Mouse (Mus musculus): Measurements from ENCODE around the gene Brsk1. TPM values are rescaled to one million over a fixed set of nuclear protein-coding genes. Genes with fewer than 3 reads are reported as not detected.

The Brsk1 gene
- polyA plus RNA-seq, 1 experiment, result 53.3 TPM

DNA sequence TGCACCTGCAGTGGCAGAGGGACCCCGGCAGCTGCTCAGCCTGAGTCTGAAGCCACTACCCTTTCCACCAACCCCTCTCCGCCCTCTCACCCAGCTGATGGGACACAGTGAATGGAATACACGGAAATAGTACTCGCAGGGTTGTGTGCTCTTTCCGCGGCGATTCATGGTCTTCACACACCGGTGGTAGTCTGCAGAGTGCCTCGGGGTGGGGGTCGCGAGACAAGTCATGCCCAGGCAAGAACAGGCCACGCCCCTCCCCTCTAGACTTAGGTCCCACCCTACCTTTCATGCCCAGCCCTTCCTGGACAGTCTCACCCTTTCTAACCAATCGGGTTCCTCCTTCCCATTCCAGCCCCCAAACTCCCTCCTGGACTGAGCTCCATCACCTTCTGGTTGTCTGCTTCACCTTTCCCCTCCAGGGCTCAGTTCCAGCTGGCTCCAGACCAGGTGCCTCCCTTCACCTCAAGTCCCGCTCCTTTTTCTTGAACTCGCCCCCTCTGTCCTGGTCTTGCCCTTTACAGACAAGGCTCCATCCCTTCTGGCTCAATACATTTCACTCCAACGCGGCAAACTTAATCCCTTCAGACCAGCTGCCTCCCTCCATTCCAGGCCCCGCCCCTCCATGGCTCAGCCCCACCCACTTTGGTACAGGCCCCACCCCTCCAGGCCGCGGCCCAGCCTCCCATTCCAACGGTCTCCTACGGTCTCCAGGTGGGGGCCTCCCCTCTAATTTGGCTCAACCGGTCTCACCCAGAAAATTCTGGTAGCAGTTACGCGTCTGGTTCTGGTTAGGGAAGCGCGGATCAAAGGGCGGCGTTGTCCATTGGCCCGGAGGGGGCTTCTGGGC lies 61.8 kb downstream of the Brsk1 start:
- H3K4me1 ChIP-seq (ENCODE audit: control insufficient read depth, insufficient read depth, low read length), result peaks cover 9% of the 10 kb centered on the region
- TF ChIP-seq POLR2A (IDR thresholded peaks at IDR 0.05; ENCODE audit: control insufficient read depth, low read depth, low read length) (no peak), CTCF (IDR thresholded peaks at IDR 0.05; ENCODE audit: control insufficient read depth, insufficient read depth, insufficient replicate concordance, low read depth, low read length) (no peak)
- peak overlapping the region; percentile 87 for H3K27ac ChIP-seq (ENCODE audit: control insufficient read depth, insufficient read depth, low read depth, low read length)
- H3K4me3 ChIP-seq (ENCODE audit: control insufficient read depth, low read depth, low read length), result peak overlapping the region; percentile 87
- no peaks in the 10 kb centered on the region; the same call in 1 of the 2 replicates for H3K36me3 ChIP-seq (ENCODE audit: control insufficient read depth, insufficient read depth, low read length)
- no peaks in the 10 kb centered on the region for H3K27me3 ChIP-seq (ENCODE audit: control insufficient read depth, insufficient read depth, low read length)

DNA sequence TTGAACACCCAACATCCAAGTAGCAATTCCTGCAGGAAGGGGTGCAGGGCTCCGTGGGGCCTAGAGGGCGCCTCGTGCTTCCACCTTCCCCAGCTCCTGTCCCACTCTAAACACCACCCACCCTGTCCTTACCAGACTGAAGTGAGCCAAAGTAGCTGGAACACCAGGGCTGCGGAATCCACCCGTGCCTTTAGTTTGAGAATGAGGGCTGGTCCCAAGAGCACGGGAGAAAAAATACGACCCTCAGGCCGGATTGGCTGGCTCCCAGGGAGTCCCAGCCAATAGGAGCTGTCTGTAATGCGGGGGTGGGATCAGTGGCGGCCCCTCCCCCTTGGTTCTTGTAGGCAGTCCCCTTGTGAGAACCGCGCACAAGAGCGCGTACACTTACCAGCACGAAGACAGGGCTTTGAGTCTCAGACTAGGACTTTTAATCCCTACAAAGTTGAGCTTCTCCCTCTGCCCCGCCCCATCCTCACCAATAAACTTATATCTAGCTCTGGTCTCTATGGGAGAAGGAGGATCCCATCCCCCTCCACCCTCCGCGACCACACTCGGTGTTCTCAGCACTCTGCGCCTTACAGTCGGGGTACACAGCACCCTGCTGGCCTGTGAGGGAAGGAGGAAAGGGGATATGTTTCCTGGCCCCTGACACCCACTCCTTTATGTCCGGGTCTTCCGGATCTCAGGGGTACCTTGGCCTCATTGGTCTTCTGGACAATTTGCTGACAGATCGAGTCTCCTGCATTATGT lies 62.6 kb downstream of the Brsk1 start, which contains the start of gene Cox6b2:
Cox6b2 (minus strand) TSS at position 274 of the 750 bp plus-strand sequence.
- Histone ChIP-seq H3K4me3 (ENCODE audit: control insufficient read depth, low read depth, low read length) (peak within 1 kb of the TSS; percentile 87), H3K27ac (ENCODE audit: control insufficient read depth, insufficient read depth, low read depth, low read length) (peak within 1 kb of the TSS; percentile 87), H3K4me1 (ENCODE audit: control insufficient read depth, insufficient read depth, low read length) (peaks cover 9% of the 10 kb centered on the region), H3K27me3 (ENCODE audit: control insufficient read depth, insufficient read depth, low read length) (no peaks in the 10 kb centered on the region), H3K36me3 (ENCODE audit: control insufficient read depth, insufficient read depth, low read length) (no peaks in the 10 kb centered on the region; the same call in 1 of the 2 replicates)
- TF ChIP-seq CTCF (IDR thresholded peaks at IDR 0.05; ENCODE audit: control insufficient read depth, insufficient read depth, insufficient replicate concordance, low read depth, low read length) (no peak), POLR2A (IDR thresholded peaks at IDR 0.05; ENCODE audit: control insufficient read depth, low read depth, low read length) (peak; percentile 92)

DNA sequence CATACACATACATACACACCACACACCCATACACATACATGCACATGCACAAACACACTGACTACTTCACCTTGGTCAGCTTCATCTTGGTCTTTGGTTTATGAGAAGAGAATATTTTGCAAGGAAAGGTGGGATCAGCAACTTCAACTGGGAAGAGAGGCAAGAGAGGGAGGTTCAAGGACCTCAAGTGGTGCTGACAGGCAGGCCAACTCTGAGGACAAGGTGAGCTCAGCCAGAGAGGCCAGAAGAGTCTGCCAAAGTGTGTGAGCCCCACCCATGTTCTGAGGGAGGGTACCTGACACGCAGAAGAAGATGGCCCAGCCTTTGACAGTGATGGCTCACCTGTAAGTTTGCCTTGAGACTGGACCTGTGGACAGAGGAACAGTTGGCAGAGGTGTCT lies 69.3 kb downstream of the Brsk1 start:
- no peak overlapping the region for H3K4me3 ChIP-seq (ENCODE audit: control insufficient read depth, low read depth, low read length)
- no peaks in the 10 kb centered on the region for H3K36me3 ChIP-seq (ENCODE audit: control insufficient read depth, insufficient read depth, low read length)
- no peaks in the 10 kb centered on the region for H3K27me3 ChIP-seq (ENCODE audit: control insufficient read depth, insufficient read depth, low read length)
- H3K4me1 ChIP-seq (ENCODE audit: control insufficient read depth, insufficient read depth, low read length), result no peaks in the 10 kb centered on the region
- no peak overlapping the region for H3K27ac ChIP-seq (ENCODE audit: control insufficient read depth, insufficient read depth, low read depth, low read length)
- TF ChIP-seq POLR2A (IDR thresholded peaks at IDR 0.05; ENCODE audit: control insufficient read depth, low read depth, low read length) (no peak), CTCF (IDR thresholded peaks at IDR 0.05; ENCODE audit: control insufficient read depth, insufficient read depth, insufficient replicate concordance, low read depth, low read length) (no peak)

DNA sequence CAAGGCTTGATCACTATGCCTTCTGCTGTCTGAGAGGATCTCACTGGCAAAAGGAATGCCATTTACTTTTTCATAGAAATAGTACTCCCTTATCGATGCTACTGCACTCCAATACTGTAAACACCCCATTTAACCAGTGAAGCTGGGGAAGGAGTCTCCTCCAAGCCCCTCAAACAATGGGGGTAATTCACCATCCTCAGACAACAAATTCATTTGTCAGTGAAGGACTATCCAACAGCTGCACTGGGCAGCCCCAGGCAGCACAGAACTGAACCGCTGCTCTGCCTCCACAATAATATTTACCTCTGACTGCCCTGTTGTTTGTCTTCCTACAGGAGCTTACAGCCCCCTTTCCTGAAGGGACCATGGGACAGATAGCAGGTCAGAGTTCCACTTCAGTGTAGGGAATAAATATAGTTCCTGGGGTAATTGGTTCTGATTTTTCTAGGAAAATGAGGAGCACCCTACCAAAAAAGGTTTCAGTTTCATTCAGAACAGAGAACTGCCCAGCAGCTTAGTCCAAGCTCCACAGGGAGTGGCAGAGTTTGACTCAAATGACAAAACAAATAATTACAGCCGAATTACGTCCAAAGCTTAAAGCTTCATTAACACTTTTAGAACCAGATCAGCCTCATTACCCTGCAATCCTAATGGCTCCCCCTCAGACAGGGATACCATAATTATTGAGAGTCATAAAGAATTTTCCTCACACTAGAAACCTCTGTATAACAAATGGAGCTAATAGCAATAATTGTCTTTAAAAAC lies 74.7 kb downstream of the Brsk1 start:
- Histone ChIP-seq H3K36me3 (ENCODE audit: control insufficient read depth, insufficient read depth, low read length) (no peaks in the 10 kb centered on the region), H3K27me3 (ENCODE audit: control insufficient read depth, insufficient read depth, low read length) (no peaks in the 10 kb centered on the region), H3K27ac (ENCODE audit: control insufficient read depth, insufficient read depth, low read depth, low read length) (no peak overlapping the region), H3K4me1 (ENCODE audit: control insufficient read depth, insufficient read depth, low read length) (no peaks in the 10 kb centered on the region), H3K4me3 (ENCODE audit: control insufficient read depth, low read depth, low read length) (no peak overlapping the region)
- TF ChIP-seq POLR2A (IDR thresholded peaks at IDR 0.05; ENCODE audit: control insufficient read depth, low read depth, low read length) (no peak), CTCF (IDR thresholded peaks at IDR 0.05; ENCODE audit: control insufficient read depth, insufficient read depth, insufficient replicate concordance, low read depth, low read length) (no peak)

Other genes with a start within 250 kb of the Brsk1 start
- 2.5 and 4.0 TPM in 2 replicates for gene Rdh13, start 245.0 kb upstream of the Brsk1 start, polyA plus RNA-seq (2012; rRNA removed)
- gene Eps8l1, start 229.9 kb upstream of the Brsk1 start, polyA plus RNA-seq (2012; rRNA removed), result 0.10 and 1.3 TPM in 2 replicates
- 48.5 and 51.6 TPM in 2 replicates for gene Ppp1r12c, start 188.9 kb upstream of the Brsk1 start, polyA plus RNA-seq (2012; rRNA removed)
- 0.62 and 0.77 TPM in 2 replicates for gene Tnnt1, start 174.2 kb upstream of the Brsk1 start, polyA plus RNA-seq (2012; rRNA removed)
- gene Tnni3, start 166.4 kb upstream of the Brsk1 start, polyA plus RNA-seq (2012; rRNA removed), result 59.3 TPM in 2 replicates
- 132 and 148 TPM in 2 replicates for gene Dnaaf3, start 158.2 kb upstream of the Brsk1 start, polyA plus RNA-seq (2012; rRNA removed)
- 4.5 TPM in 2 replicates for gene Syt5, start 143.1 kb upstream of the Brsk1 start, polyA plus RNA-seq (2012; rRNA removed)
- gene Ptprh, start 86.6 kb upstream of the Brsk1 start, polyA plus RNA-seq (2012; rRNA removed), result 1.8 and 2.9 TPM in 2 replicates
- 36.7 and 46.0 TPM in 2 replicates for gene Tmem86b, start 59.2 kb upstream of the Brsk1 start, polyA plus RNA-seq (2012; rRNA removed)
- gene Ppp6r1, start 31.6 kb upstream of the Brsk1 start, polyA plus RNA-seq (2012; rRNA removed), result 137 and 154 TPM in 2 replicates
- 64.3 and 65.6 TPM in 2 replicates for gene Hspbp1, start 5.5 kb upstream of the Brsk1 start, polyA plus RNA-seq (2012; rRNA removed)
- 0.12 and 0.14 TPM in 2 replicates for gene Tmem150b, start 34.6 kb downstream of the Brsk1 start, polyA plus RNA-seq (2012; rRNA removed)
- gene Kmt5c, start 49.5 kb downstream of the Brsk1 start, polyA plus RNA-seq (2012; rRNA removed), result 35.7 and 37.0 TPM in 2 replicates
- gene Cox6b2, start 62.5 kb downstream of the Brsk1 start, polyA plus RNA-seq (2012; rRNA removed), result 1,707 and 1,788 TPM in 2 replicates
- 319 and 358 TPM in 2 replicates for gene Fam71e2, start 80.7 kb downstream of the Brsk1 start, polyA plus RNA-seq (2012; rRNA removed)
- 15.5 and 17.3 TPM in 2 replicates for gene Il11, start 92.3 kb downstream of the Brsk1 start, polyA plus RNA-seq (2012; rRNA removed)
- 387 and 534 TPM in 2 replicates for gene Tmem190, start 92.3 kb downstream of the Brsk1 start, polyA plus RNA-seq (2012; rRNA removed)
- gene Tmem238, start 99.1 kb downstream of the Brsk1 start, polyA plus RNA-seq (2012; rRNA removed), result 1.1 and 1.6 TPM in 2 replicates
- 176 and 240 TPM in 2 replicates for gene Rpl28, start 102.3 kb downstream of the Brsk1 start, polyA plus RNA-seq (2012; rRNA removed)
- 1,069 and 1,189 TPM in 2 replicates for gene Ube2s, start 122.0 kb downstream of the Brsk1 start, polyA plus RNA-seq (2012; rRNA removed)
- gene Shisa7, start 154.1 kb downstream of the Brsk1 start, polyA plus RNA-seq (2012; rRNA removed), result 21.8 and 24.8 TPM in 2 replicates
- 4.9 and 6.5 TPM in 2 replicates for gene Isoc2b, start 179.7 kb downstream of the Brsk1 start, polyA plus RNA-seq (2012; rRNA removed)
- gene Isoc2a, start 186.5 kb downstream of the Brsk1 start, polyA plus RNA-seq (2012; rRNA removed), result 20.2 and 20.9 TPM in 2 replicates
- 0.65 and 0.79 TPM in 2 replicates for gene Gm36210, start 215.9 kb downstream of the Brsk1 start, polyA plus RNA-seq (2012; rRNA removed)
- 8.8 and 10.5 TPM in 2 replicates for gene Zfp628, start 224.6 kb downstream of the Brsk1 start, polyA plus RNA-seq (2012; rRNA removed)
- 3.7 and 4.8 TPM in 2 replicates for gene Nat14, start 231.4 kb downstream of the Brsk1 start, polyA plus RNA-seq (2012; rRNA removed)
- 0.94 and 1.9 TPM in 2 replicates for gene Ssc5d, start 235.2 kb downstream of the Brsk1 start, polyA plus RNA-seq (2012; rRNA removed)